Mouse (Mus musculus): ENCODE measurements around the gene E4f1. TPM values are rescaled to one million over a fixed set of nuclear protein-coding genes. Genes with fewer than 3 reads are reported as not detected.

E4f1 gene
- polyA plus RNA-seq, 1 experiment: 9.7 TPM

GRCm38 (mm10) chr17:24502208-24502607, 32.1 kb upstream of the E4f1 start:
- H3K27me3 ChIP-seq (replicated peaks): peaks cover 66% of the 10 kb centered on the region
- no peaks in the 10 kb centered on the region for H3K9me3 ChIP-seq

DNA sequence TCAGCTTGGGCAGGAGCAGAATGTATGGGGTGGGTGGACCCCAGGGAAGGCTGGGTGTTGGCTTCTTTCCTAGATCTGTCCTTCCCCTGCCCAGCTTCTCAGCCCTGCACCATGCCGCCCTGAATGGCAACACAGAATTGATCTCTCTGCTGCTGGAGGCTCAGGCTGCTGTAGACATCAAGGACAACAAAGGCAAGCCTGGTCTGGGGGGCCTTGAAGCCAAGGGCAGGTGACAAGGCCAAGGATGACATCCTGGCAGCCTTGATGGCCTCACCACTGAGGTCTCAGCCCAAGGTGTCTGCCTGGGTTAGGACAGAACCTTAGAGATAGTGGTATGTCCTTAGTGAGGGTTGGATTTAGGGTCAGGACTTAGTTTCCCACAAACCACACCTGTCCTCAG, 25.9 kb upstream of the E4f1 start:
- H3K9me3 ChIP-seq: no peaks in the 10 kb centered on the region
- H3K4me3 ChIP-seq (replicated peaks): no peak overlapping the region
- TF ChIP-seq GATA1 (IDR thresholded peaks at IDR 0.05; ENCODE audit: borderline replicate concordance, low read length): no peak
- no peak for TF ChIP-seq FLI1 (IDR thresholded peaks at IDR 0.05; ENCODE audit: low read length)
- H3K36me3 ChIP-seq (replicated peaks; ENCODE audit: low read length): no peaks in the 10 kb centered on the region
- peaks cover 76% of the 10 kb centered on the region for H3K27me3 ChIP-seq (replicated peaks)
- peaks cover 8% of the 10 kb centered on the region for H3K4me1 ChIP-seq

More at GRCm38 (mm10) chr17:24502208-24502607, 32.1 kb upstream of the E4f1 start:
- no peak overlapping the region for H3K4me3 ChIP-seq (replicated peaks)
- peaks cover 21% of the 10 kb centered on the region; the same call in 1 of the 2 replicates for H3K4me1 ChIP-seq
- peaks cover 28% of the 10 kb centered on the region for H3K36me3 ChIP-seq (replicated peaks; ENCODE audit: low read length)
- TF ChIP-seq FLI1 (IDR thresholded peaks at IDR 0.05; ENCODE audit: low read length): no peak

GRCm38 (mm10) chr17:24495443-24495842, 25.3 kb upstream of the E4f1 start:
- no peaks in the 10 kb centered on the region for H3K36me3 ChIP-seq (replicated peaks; ENCODE audit: low read length)
- peaks cover 76% of the 10 kb centered on the region for H3K27me3 ChIP-seq (replicated peaks)
- peaks cover 14% of the 10 kb centered on the region for H3K4me1 ChIP-seq
- no peak for TF ChIP-seq GATA1 (IDR thresholded peaks at IDR 0.05; ENCODE audit: borderline replicate concordance, low read length)
- no peak for TF ChIP-seq FLI1 (IDR thresholded peaks at IDR 0.05; ENCODE audit: low read length)
- H3K4me3 ChIP-seq (replicated peaks): no peak overlapping the region
- H3K9me3 ChIP-seq: no peaks in the 10 kb centered on the region

- peaks cover 78% of the 10 kb centered on the region for H3K27me3 ChIP-seq (replicated peaks)
- no peaks in the 10 kb centered on the region for H3K9me3 ChIP-seq
- peaks cover 20% of the 10 kb centered on the region for H3K4me1 ChIP-seq
- TF ChIP-seq FLI1 (IDR thresholded peaks at IDR 0.05; ENCODE audit: low read length) (no peak), GATA1 (IDR thresholded peaks at IDR 0.05; ENCODE audit: borderline replicate concordance, low read length) (no peak)
- H3K36me3 ChIP-seq (replicated peaks; ENCODE audit: low read length): no peaks in the 10 kb centered on the region
- H3K4me3 ChIP-seq (replicated peaks): no peak overlapping the region
These were observed 24.7 kb upstream of the E4f1 start for GRCm38 (mm10) chr17:24494627-24495335.

GRCm38 (mm10) chr17:24490399-24490798, 20.3 kb upstream of the E4f1 start:
- H3K27me3 ChIP-seq (replicated peaks): peaks cover 78% of the 10 kb centered on the region
- TF ChIP-seq GATA1 (IDR thresholded peaks at IDR 0.05; ENCODE audit: borderline replicate concordance, low read length) (no peak), FLI1 (IDR thresholded peaks at IDR 0.05; ENCODE audit: low read length) (no peak)

GRCm38 (mm10) chr17:24489265-24490030, 19.3 kb upstream of the E4f1 start:
- H3K4me3 ChIP-seq (replicated peaks): peak overlapping the region; percentile 91
- peaks cover 44% of the 10 kb centered on the region for H3K4me1 ChIP-seq
- peaks cover 78% of the 10 kb centered on the region for H3K27me3 ChIP-seq (replicated peaks)
- TF ChIP-seq GATA1 (IDR thresholded peaks at IDR 0.05; ENCODE audit: borderline replicate concordance, low read length) (no peak), FLI1 (IDR thresholded peaks at IDR 0.05; ENCODE audit: low read length) (no peak)
- no peaks in the 10 kb centered on the region for H3K36me3 ChIP-seq (replicated peaks; ENCODE audit: low read length)
- H3K9me3 ChIP-seq: no peaks in the 10 kb centered on the region; the same call in 1 of the 2 replicates

More at GRCm38 (mm10) chr17:24490399-24490798, 20.3 kb upstream of the E4f1 start:
- no peaks in the 10 kb centered on the region; the same call in 1 of the 2 replicates for H3K9me3 ChIP-seq
- peaks cover 46% of the 10 kb centered on the region for H3K4me1 ChIP-seq
- H3K36me3 ChIP-seq (replicated peaks; ENCODE audit: low read length): no peaks in the 10 kb centered on the region
- no peak overlapping the region for H3K4me3 ChIP-seq (replicated peaks)

- Histone ChIP-seq H3K27me3 (replicated peaks) (peaks cover 74% of the 10 kb centered on the region), H3K36me3 (replicated peaks; ENCODE audit: low read length) (no peaks in the 10 kb centered on the region), H3K4me3 (replicated peaks) (peak overlapping the region; percentile 91), H3K4me1 (peaks cover 42% of the 10 kb centered on the region), H3K9me3 (no peaks in the 10 kb centered on the region; the same call in 1 of the 2 replicates)
- no peak for TF ChIP-seq GATA1 (IDR thresholded peaks at IDR 0.05; ENCODE audit: borderline replicate concordance, low read length)
- no peak for TF ChIP-seq FLI1 (IDR thresholded peaks at IDR 0.05; ENCODE audit: low read length)
These were observed 18.6 kb upstream of the E4f1 start for GRCm38 (mm10) chr17:24488662-24489264.

DNA sequence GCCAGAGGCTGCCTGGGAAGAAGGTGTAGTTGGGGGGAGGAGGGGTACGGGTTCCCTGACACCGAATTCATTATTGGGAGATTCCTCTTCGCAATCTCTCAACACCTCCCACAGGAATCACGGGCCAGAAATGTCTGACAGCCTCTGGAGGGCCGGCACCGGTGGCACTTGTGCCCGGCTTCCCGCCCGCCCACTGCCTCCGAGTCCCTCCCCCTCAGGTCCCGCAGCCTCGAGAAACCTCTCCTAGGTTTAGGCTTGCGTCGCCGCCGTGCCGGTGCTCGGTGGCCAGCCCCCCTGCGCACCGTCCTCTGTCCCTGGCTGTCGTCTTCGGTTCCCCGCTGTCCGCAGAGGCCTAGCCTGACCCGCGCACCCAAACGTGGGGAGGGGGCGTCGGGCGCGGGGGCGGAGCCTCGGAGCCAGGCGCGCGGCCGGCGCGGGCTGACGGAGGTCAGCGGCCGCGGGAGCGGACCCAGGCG, 18.1 kb upstream of the E4f1 start, which contains the start of gene Caskin1:
Gene Caskin1, plus strand, starts transcription at position 416 of the 476 bp plus-strand sequence.
- Histone ChIP-seq H3K9me3 (no peaks in the 10 kb centered on the region; the same call in 1 of the 2 replicates), H3K27me3 (replicated peaks) (peaks cover 78% of the 10 kb centered on the region), H3K4me3 (replicated peaks) (peak within 1 kb of the TSS; percentile 91), H3K36me3 (replicated peaks; ENCODE audit: low read length) (no peaks in the 10 kb centered on the region), H3K4me1 (peaks cover 42% of the 10 kb centered on the region)
- no peak for TF ChIP-seq FLI1 (IDR thresholded peaks at IDR 0.05; ENCODE audit: low read length)
- TF ChIP-seq GATA1 (IDR thresholded peaks at IDR 0.05; ENCODE audit: borderline replicate concordance, low read length): no peak

DNA sequence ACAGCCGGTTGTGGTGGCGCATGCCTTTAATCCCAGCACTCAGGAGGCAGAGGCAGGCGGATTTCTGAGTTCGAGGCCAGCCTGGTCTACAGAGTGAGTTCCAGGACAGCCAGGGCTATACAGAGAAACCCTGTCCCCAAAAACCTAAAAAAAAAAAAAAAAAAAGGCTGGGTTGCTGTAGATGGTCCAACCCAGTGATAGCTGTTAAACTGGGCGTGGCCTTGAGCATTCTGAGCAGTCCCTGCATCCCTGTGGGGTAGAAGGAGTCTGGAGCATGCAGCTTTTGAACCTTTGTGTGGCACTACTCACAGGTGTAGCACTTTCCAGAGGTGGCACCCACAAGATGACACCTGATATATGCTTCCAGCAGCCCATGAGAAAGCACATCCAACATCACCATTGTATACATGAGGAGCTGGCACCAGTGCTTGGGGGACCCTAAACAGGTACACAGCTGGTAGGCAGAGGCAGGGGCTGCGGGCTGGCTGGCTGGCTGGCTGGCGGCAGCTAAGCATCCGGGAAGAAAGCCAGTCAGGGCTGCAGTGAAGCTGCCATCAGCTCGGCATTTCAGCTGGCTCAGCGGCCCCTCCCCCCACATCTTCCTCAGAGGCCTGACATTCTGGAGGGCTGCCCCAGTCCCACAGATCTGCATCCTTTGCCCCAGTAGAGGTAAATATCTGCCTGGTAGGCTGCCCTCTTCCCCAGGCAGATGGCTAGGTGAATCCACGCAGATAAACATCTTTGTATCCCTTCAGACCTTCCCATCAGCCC, 15.2 kb upstream of the E4f1 start:
- H3K36me3 ChIP-seq (replicated peaks; ENCODE audit: low read length): no peaks in the 10 kb centered on the region
- H3K27me3 ChIP-seq (replicated peaks): peaks cover 57% of the 10 kb centered on the region
- TF ChIP-seq FLI1 (IDR thresholded peaks at IDR 0.05; ENCODE audit: low read length) (no peak), GATA1 (IDR thresholded peaks at IDR 0.05; ENCODE audit: borderline replicate concordance, low read length) (no peak)

More for the DNA sequence above, 15.2 kb upstream of the E4f1 start:
- Histone ChIP-seq H3K4me1 (peaks cover 44% of the 10 kb centered on the region), H3K9me3 (no peaks in the 10 kb centered on the region; the same call in 1 of the 2 replicates), H3K4me3 (replicated peaks) (peak overlapping the region; percentile 47)
